Mouse (Mus musculus): ENCODE results near the gene Emc1. TPM values are rescaled to one million over a fixed set of nuclear protein-coding genes. Genes with fewer than 3 reads are reported as not detected.

Emc1 gene
- polyA plus RNA-seq, 1 experiment from 2014 or later, result 17.8 TPM

Small RNA genes within 50 kb of the gene (microRNA-seq; reads per million reads assigned to microRNA genes)
- gene Gm24245 (ENCODE audit: borderline number of aligned reads), result not detected
- gene Gm25732 (ENCODE audit: borderline number of aligned reads), result not detected

Other genes starting within 250 kb of the Emc1 start
- 777 and 795 TPM in 2 replicates for gene Minos1, start 221.5 kb upstream of the Emc1 start, polyA plus RNA-seq (2015; fragmentation: Nextera tagmentation; extraction: Ambion mirVana)
- 415 and 425 TPM in 2 replicates for gene Capzb, start 159.7 kb upstream of the Emc1 start, polyA plus RNA-seq (2015; fragmentation: Nextera tagmentation; extraction: Ambion mirVana)
- gene Pqlc2, start 41.9 kb upstream of the Emc1 start, polyA plus RNA-seq (2015; fragmentation: Nextera tagmentation; extraction: Ambion mirVana), result 13.5 and 14.5 TPM in 2 replicates
- gene Akr7a5, start 41.8 kb upstream of the Emc1 start, polyA plus RNA-seq (2015; fragmentation: Nextera tagmentation; extraction: Ambion mirVana), result 68.9 and 75.5 TPM in 2 replicates
- gene Mrto4, start within 50 bp of the Emc1 start, polyA plus RNA-seq (2015; fragmentation: Nextera tagmentation; extraction: Ambion mirVana), result 115 and 116 TPM in 2 replicates
- gene Ubr4, start within 50 bp of the Emc1 start, polyA plus RNA-seq (2015; fragmentation: Nextera tagmentation; extraction: Ambion mirVana), result 44.9 and 50.7 TPM in 2 replicates
- 3.1 and 3.7 TPM in 2 replicates for gene Iffo2, start 178.0 kb downstream of the Emc1 start, polyA plus RNA-seq (2015; fragmentation: Nextera tagmentation; extraction: Ambion mirVana)

Data from thymus, postnatal 0 days (tissue).